Mouse (Mus musculus): ENCODE measurements around the gene Gm10147. TPM values are rescaled to one million over a fixed set of nuclear protein-coding genes. Genes with fewer than 3 reads are reported as not detected.
"Not testable (repeated sequence)": the region's sequence is repeated elsewhere in the genome, so short reads cannot be mapped to it uniquely, and the experiment has no call there.

Gene Gm10147
- polyA plus RNA-seq (2015; fragmentation: Nextera tagmentation; extraction: Ambion mirVana) = not detected in 2 replicates

- H3K4me1 ChIP-seq (ENCODE audit: control insufficient read depth, insufficient read depth, low read length); H3K27ac ChIP-seq (ENCODE audit: low read length); H3K27me3 ChIP-seq (ENCODE audit: control insufficient read depth, insufficient read depth, low read length); H3K4me3 ChIP-seq (replicated peaks; ENCODE audit: low read length); H3K9ac ChIP-seq (ENCODE audit: low read length); H3K36me3 ChIP-seq (ENCODE audit: control insufficient read depth, insufficient read depth, low read length); ATAC-seq (ENCODE audit: insufficient read depth, low FRiP score); H3K9me3 ChIP-seq (replicated peaks; ENCODE audit: control insufficient read depth, low read length); H3K4me2 ChIP-seq (ENCODE audit: low read depth, low read length): not testable (repeated sequence)
- WGBS = no CpG with 5 or more reads among the region's 7 CpGs
Measured at GRCm38 (mm10) chrX:28607742-28608141, at the start of gene Gm10147. Gene Gm10147, minus strand, starts transcription at chrX:28607842.

Small RNA genes lying within 50 kb of the gene (microRNA-seq; reads per million reads assigned to microRNA genes)
- gene Gm44499 = not detected
